Mouse (Mus musculus): Measurements from ENCODE around the gene Pde4c. TPM values are rescaled to one million over a fixed set of nuclear protein-coding genes. Genes with fewer than 3 reads are reported as not detected.

Pde4c gene
- polyA plus RNA-seq, 1 experiment from 2014 or later, result 0.08 TPM

DNA sequence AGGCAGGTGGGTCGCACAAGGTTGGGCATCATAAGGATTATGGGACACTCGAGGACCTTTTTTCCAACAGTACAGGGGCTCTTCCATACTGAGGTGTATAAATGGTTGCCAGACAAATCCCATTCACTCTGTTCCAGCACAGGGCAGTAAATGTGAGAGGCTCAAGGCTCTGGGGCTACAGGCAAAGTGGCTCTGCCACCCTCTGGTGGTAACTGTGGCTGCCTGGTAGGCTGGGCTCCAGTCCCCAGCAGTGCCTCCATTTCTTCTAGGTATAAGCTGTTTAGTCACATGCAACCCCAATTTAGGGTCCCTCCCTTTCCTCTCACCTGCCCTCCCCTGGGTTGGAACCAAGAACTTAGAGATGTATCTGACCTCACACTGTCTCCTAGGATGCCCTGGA lies 71.8 kb downstream of the Pde4c start:
- Histone ChIP-seq H3K9ac (ENCODE audit: low read length) (no peak overlapping the region), H3K4me2 (ENCODE audit: low read length) (no peak overlapping the region), H3K27ac (replicated peaks in 1 of 2; ENCODE audit: control insufficient read depth in 1 of 2, insufficient read depth in 1 of 2, low read depth in 2 of 2, low read length in 2 of 2) (no peak overlapping the region), H3K9me3 (ENCODE audit: control insufficient read depth, low read length) (no peaks in the 10 kb centered on the region), H3K36me3 (ENCODE audit: control insufficient read depth, insufficient read depth, low read length) (no peaks in the 10 kb centered on the region), H3K4me1 (ENCODE audit: control insufficient read depth in 2 of 2, insufficient read depth in 2 of 2, low read length in 2 of 2) (peaks cover 10 to 28% of the 10 kb centered on the region in 2 experiments; a peak in 3 of 4 replicates), H3K4me3 (ENCODE audit: control insufficient read depth in 1 of 2, insufficient read depth in 1 of 2, low read depth in 1 of 2, low read length in 2 of 2) (no peak overlapping the region), H3K27me3 (ENCODE audit: control insufficient read depth, insufficient read depth, low read length) (peaks cover 44% of the 10 kb centered on the region)
- 91% methylated on average over 2 of the region's 2 CpGs for WGBS
- no peak for ATAC-seq (ENCODE audit: insufficient number of reproducible peaks, insufficient read depth, low FRiP score, low read depth)

DNA sequence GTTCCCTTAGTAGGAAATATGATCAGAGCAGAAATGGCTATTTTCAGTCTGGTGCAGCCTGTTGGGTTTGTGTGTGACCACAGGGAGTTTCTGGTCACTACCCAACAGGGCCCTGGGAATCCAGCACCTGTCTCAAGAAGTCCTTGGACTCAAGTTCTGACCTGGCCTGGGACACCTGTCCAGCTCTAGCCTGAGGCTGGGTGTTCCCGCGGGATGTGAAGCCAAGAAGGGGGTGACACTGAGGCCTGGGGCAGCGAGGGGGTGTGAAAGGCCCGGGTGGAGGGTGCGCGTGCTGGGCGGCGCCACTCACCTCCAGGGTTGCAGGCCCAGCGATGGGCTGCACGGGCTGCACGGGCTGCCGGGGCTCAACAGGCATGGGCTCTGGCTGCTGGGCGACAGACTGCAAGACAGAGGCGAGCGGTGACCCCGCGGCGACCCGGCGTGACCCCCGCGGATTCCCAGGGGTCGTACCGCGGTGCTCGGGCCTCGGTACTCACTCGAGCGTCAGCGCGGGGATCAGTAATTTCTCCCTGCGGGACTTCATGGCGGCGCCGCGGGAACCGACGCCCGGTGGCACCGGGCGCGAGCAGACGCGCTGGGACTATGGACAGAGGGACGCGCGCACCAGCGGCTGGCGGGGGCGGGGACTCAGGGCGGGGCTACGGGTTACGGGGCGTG lies 73.0 kb downstream of the Pde4c start:
- peaks cover 52% of the 10 kb centered on the region for H3K27me3 ChIP-seq (ENCODE audit: control insufficient read depth, insufficient read depth, low read length)
- H3K9me3 ChIP-seq (ENCODE audit: control insufficient read depth, low read length), result no peaks in the 10 kb centered on the region
- H3K4me1 ChIP-seq (ENCODE audit: control insufficient read depth in 2 of 2, insufficient read depth in 2 of 2, low read length in 2 of 2), result peaks cover 10 to 19% of the 10 kb centered on the region in 2 experiments; a peak in 3 of 4 replicates
- peak overlapping the region; percentile 74 for H3K9ac ChIP-seq (ENCODE audit: low read length)
- peak overlapping the region; percentile 50 to 52 for H3K4me3 ChIP-seq (ENCODE audit: control insufficient read depth in 1 of 2, insufficient read depth in 1 of 2, low read depth in 1 of 2, low read length in 2 of 2)
- 5% methylated on average over 54 of the region's 54 CpGs for WGBS
- H3K36me3 ChIP-seq (ENCODE audit: control insufficient read depth, insufficient read depth, low read length), result no peaks in the 10 kb centered on the region
- H3K27ac ChIP-seq (replicated peaks in 1 of 2; ENCODE audit: control insufficient read depth in 1 of 2, insufficient read depth in 1 of 2, low read depth in 2 of 2, low read length in 2 of 2), result no peak overlapping the region
- no peak for ATAC-seq (ENCODE audit: insufficient number of reproducible peaks, insufficient read depth, low FRiP score, low read depth)
- peak overlapping the region; percentile 66 for H3K4me2 ChIP-seq (ENCODE audit: low read length)

DNA sequence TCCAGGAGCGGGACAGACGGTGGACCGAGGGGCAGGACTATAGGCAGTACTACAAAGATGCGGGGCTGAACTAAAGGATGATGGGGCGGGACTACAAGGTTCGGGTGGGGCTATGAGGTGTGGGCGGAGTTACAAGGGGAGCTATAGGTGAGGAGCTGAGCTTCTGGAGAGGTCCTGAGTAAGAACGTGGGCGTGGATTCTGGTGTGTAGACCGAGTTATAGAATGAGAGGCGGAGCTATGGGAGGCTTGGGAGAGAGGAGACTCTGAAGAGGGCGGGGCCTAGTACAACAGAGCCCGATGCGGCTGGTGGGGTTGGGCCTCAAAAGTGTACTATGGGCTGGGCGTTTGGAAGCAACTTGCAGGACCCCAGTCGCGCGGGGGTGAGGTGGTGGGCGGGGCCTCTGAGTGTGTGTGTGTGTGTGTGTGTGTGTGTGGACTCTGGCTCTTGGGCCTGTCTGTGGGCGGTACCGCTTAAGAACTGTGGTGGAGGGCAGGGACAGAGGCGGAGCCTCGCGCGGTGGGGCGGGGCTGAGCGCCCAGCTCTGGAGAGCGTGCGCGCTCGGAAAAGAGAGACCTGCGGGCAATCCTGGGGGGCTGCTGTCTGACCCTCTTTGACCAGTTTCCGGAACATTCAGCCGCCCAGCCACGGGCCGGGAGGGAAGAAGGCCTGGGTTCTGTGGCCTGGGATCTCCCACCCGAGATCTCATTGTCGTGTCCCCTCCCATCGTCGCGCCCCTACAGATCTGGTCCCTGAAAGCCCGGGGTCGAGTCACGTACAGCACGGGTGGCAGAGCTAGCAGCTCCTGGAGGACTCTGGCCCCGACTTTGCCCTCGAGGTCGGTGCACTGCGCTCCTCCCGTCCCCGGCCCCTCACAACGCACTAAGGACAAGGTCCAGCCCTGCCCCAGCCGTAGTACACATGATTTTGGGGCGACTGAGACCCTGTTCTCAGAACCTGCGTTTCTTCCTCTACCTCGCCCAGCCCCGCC lies 73.9 kb downstream of the Pde4c start:
- Histone ChIP-seq H3K27me3 (ENCODE audit: control insufficient read depth, insufficient read depth, low read length) (peaks cover 55% of the 10 kb centered on the region), H3K27ac (replicated peaks in 1 of 2; ENCODE audit: control insufficient read depth in 1 of 2, insufficient read depth in 1 of 2, low read depth in 2 of 2, low read length in 2 of 2) (no peak overlapping the region), H3K36me3 (ENCODE audit: control insufficient read depth, insufficient read depth, low read length) (no peaks in the 10 kb centered on the region), H3K4me2 (ENCODE audit: low read length) (peak overlapping the region; percentile 66), H3K4me1 (ENCODE audit: control insufficient read depth in 2 of 2, insufficient read depth in 2 of 2, low read length in 2 of 2) (peaks cover 10 to 14% of the 10 kb centered on the region in 2 experiments; a peak in 3 of 4 replicates), H3K9me3 (ENCODE audit: control insufficient read depth, low read length) (no peaks in the 10 kb centered on the region), H3K9ac (ENCODE audit: low read length) (peak overlapping the region; percentile 74), H3K4me3 (ENCODE audit: control insufficient read depth in 1 of 2, insufficient read depth in 1 of 2, low read depth in 1 of 2, low read length in 2 of 2) (peak overlapping the region; percentile 50 to 52)
- WGBS, result under 1% methylated on average over 57 of the region's 57 CpGs
- peak; percentile 76 for ATAC-seq (ENCODE audit: insufficient number of reproducible peaks, insufficient read depth, low FRiP score, low read depth)

GRCm38 (mm10) chr8:70798281-70798680 lies 74.8 kb downstream of the Pde4c start:
- Histone ChIP-seq H3K4me2 (ENCODE audit: low read length) (peak overlapping the region; percentile 66; the same call in 1 of the 2 replicates), H3K27me3 (ENCODE audit: control insufficient read depth, insufficient read depth, low read length) (peaks cover 58% of the 10 kb centered on the region), H3K4me3 (ENCODE audit: control insufficient read depth in 1 of 2, insufficient read depth in 1 of 2, low read depth in 1 of 2, low read length in 2 of 2) (peak overlapping the region; percentile 50 to 52; a peak in 2 of 4 replicates), H3K27ac (replicated peaks in 1 of 2; ENCODE audit: control insufficient read depth in 1 of 2, insufficient read depth in 1 of 2, low read depth in 2 of 2, low read length in 2 of 2) (no peak overlapping the region), H3K9ac (ENCODE audit: low read length) (no peak overlapping the region), H3K36me3 (ENCODE audit: control insufficient read depth, insufficient read depth, low read length) (no peaks in the 10 kb centered on the region), H3K4me1 (ENCODE audit: control insufficient read depth in 2 of 2, insufficient read depth in 2 of 2, low read length in 2 of 2) (peaks cover 4 to 8% of the 10 kb centered on the region in 2 experiments; a peak in 3 of 4 replicates), H3K9me3 (ENCODE audit: control insufficient read depth, low read length) (no peaks in the 10 kb centered on the region)
- ATAC-seq (ENCODE audit: insufficient number of reproducible peaks, insufficient read depth, low FRiP score, low read depth), result no peak
- 16% methylated on average over 15 of the region's 15 CpGs for WGBS

DNA sequence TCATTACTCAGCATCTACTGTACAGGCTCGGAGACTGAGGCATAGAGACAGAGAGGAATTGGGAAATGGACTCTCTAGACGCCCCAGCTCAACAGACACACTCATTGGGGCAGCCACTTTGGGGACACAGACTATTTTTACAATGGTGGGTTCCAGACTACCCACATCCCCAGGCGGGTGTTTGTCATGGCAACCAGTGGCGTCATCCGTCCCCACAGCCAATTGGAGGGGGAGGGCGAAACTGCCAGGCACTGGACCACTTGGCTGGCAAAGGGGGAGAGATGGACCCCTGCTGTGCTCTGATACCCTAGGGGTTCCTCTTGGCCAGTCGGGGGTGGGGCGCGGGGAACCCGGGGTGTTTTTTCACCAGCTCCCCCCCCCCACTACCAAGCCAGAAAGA lies 77.1 kb downstream of the Pde4c start:
- ATAC-seq (ENCODE audit: insufficient number of reproducible peaks, insufficient read depth, low FRiP score, low read depth), result no peak
- H3K27me3 ChIP-seq (ENCODE audit: control insufficient read depth, insufficient read depth, low read length), result peaks cover 54% of the 10 kb centered on the region

More for the DNA sequence above, 77.1 kb downstream of the Pde4c start:
- Histone ChIP-seq H3K9ac (ENCODE audit: low read length) (no peak overlapping the region), H3K27ac (replicated peaks in 1 of 2; ENCODE audit: control insufficient read depth in 1 of 2, insufficient read depth in 1 of 2, low read depth in 2 of 2, low read length in 2 of 2) (no peak overlapping the region), H3K4me3 (ENCODE audit: control insufficient read depth in 1 of 2, insufficient read depth in 1 of 2, low read depth in 1 of 2, low read length in 2 of 2) (no peak overlapping the region), H3K4me2 (ENCODE audit: low read length) (no peak overlapping the region), H3K4me1 (ENCODE audit: control insufficient read depth in 2 of 2, insufficient read depth in 2 of 2, low read length in 2 of 2) (peaks cover 8 to 15% of the 10 kb centered on the region in 2 experiments; a peak in 3 of 4 replicates), H3K9me3 (ENCODE audit: control insufficient read depth, low read length) (no peaks in the 10 kb centered on the region), H3K36me3 (ENCODE audit: control insufficient read depth, insufficient read depth, low read length) (no peaks in the 10 kb centered on the region)
- 41% methylated on average over 10 of the region's 10 CpGs for WGBS

Small RNA genes within 50 kb of the gene (microRNA-seq; reads per million reads assigned to microRNA genes)
- gene Mir7240, result 1.1 reads per million

Other genes with a start within 250 kb of the Pde4c start
- gene Klhl26, start 246.8 kb upstream of the Pde4c start, polyA plus RNA-seq (2014; fragmentation: Nextera tagmentation; extraction: Ambion mirVana), result 9.6 and 9.8 TPM in 2 replicates
- 0.31 TPM in 1 of 2 replicates, not detected in the other for gene Tmem59l, start 236.4 kb upstream of the Pde4c start, polyA plus RNA-seq (2014; fragmentation: Nextera tagmentation; extraction: Ambion mirVana)
- 0.42 and 2.0 TPM in 2 replicates for gene Crlf1, start 230.6 kb upstream of the Pde4c start, polyA plus RNA-seq (2014; fragmentation: Nextera tagmentation; extraction: Ambion mirVana)
- gene Rex1bd, start 217.0 kb upstream of the Pde4c start, polyA plus RNA-seq (2014; fragmentation: Nextera tagmentation; extraction: Ambion mirVana), result 129 and 138 TPM in 2 replicates
- 900 and 1,040 TPM in 2 replicates for gene Uba52, start 212.9 kb upstream of the Pde4c start, polyA plus RNA-seq (2014; fragmentation: Nextera tagmentation; extraction: Ambion mirVana)
- gene Fkbp8, start 196.0 kb upstream of the Pde4c start, polyA plus RNA-seq (2014; fragmentation: Nextera tagmentation; extraction: Ambion mirVana), result 189 and 209 TPM in 2 replicates
- gene Kxd1, start 195.8 kb upstream of the Pde4c start, polyA plus RNA-seq (2014; fragmentation: Nextera tagmentation; extraction: Ambion mirVana), result 79.3 and 85.7 TPM in 2 replicates
- 13.0 and 13.2 TPM in 2 replicates for gene Ell, start 184.3 kb upstream of the Pde4c start, polyA plus RNA-seq (2014; fragmentation: Nextera tagmentation; extraction: Ambion mirVana)
- 59.5 and 69.8 TPM in 2 replicates for gene Isyna1, start 129.3 kb upstream of the Pde4c start, polyA plus RNA-seq (2014; fragmentation: Nextera tagmentation; extraction: Ambion mirVana)
- gene Ssbp4, start 114.8 kb upstream of the Pde4c start, polyA plus RNA-seq (2014; fragmentation: Nextera tagmentation; extraction: Ambion mirVana), result 83.7 and 85.8 TPM in 2 replicates
- gene Lrrc25, start 107.6 kb upstream of the Pde4c start, polyA plus RNA-seq (2014; fragmentation: Nextera tagmentation; extraction: Ambion mirVana), result 1.3 and 3.2 TPM in 2 replicates
- gene Gdf15, start 91.3 kb upstream of the Pde4c start, polyA plus RNA-seq (2014; fragmentation: Nextera tagmentation; extraction: Ambion mirVana), result 1.1 TPM in 2 replicates
- gene Pgpep1, start 63.3 kb upstream of the Pde4c start, polyA plus RNA-seq (2014; fragmentation: Nextera tagmentation; extraction: Ambion mirVana), result 39.7 and 46.6 TPM in 2 replicates
- gene Lsm4, start 50.5 kb upstream of the Pde4c start, polyA plus RNA-seq (2014; fragmentation: Nextera tagmentation; extraction: Ambion mirVana), result 316 and 334 TPM in 2 replicates
- 122 and 137 TPM in 2 replicates for gene Jund, start 24.8 kb upstream of the Pde4c start, polyA plus RNA-seq (2014; fragmentation: Nextera tagmentation; extraction: Ambion mirVana)
- gene Iqcn, start 20.3 kb upstream of the Pde4c start, polyA plus RNA-seq (2014; fragmentation: Nextera tagmentation; extraction: Ambion mirVana), result not detected in 2 replicates
- gene Gm3336, start 5.2 kb upstream of the Pde4c start, polyA plus RNA-seq (2014; fragmentation: Nextera tagmentation; extraction: Ambion mirVana), result not detected in 2 replicates
- gene Rab3a, start 31.0 kb downstream of the Pde4c start, polyA plus RNA-seq (2014; fragmentation: Nextera tagmentation; extraction: Ambion mirVana), result 24.1 and 25.7 TPM in 2 replicates
- 44.0 and 47.4 TPM in 2 replicates for gene Mpv17l2, start 37.2 kb downstream of the Pde4c start, polyA plus RNA-seq (2014; fragmentation: Nextera tagmentation; extraction: Ambion mirVana)
- 23.1 and 26.7 TPM in 2 replicates for gene Pik3r2, start 53.0 kb downstream of the Pde4c start, polyA plus RNA-seq (2014; fragmentation: Nextera tagmentation; extraction: Ambion mirVana)
- 6.7 and 9.4 TPM in 2 replicates for gene Mast3, start 81.3 kb downstream of the Pde4c start, polyA plus RNA-seq (2014; fragmentation: Nextera tagmentation; extraction: Ambion mirVana)
- 0.09 TPM in 1 of 2 replicates, not detected in the other for gene Il12rb1, start 84.7 kb downstream of the Pde4c start, polyA plus RNA-seq (2014; fragmentation: Nextera tagmentation; extraction: Ambion mirVana)
- gene Arrdc2, start 116.0 kb downstream of the Pde4c start, polyA plus RNA-seq (2014; fragmentation: Nextera tagmentation; extraction: Ambion mirVana), result 2.5 and 2.8 TPM in 2 replicates
- gene Kcnn1, start 139.5 kb downstream of the Pde4c start, polyA plus RNA-seq (2014; fragmentation: Nextera tagmentation; extraction: Ambion mirVana), result 1.8 and 2.2 TPM in 2 replicates
- 78.5 and 78.7 TPM in 2 replicates for gene Ccdc124, start 150.2 kb downstream of the Pde4c start, polyA plus RNA-seq (2014; fragmentation: Nextera tagmentation; extraction: Ambion mirVana)
- not detected in 2 replicates for gene Slc5a5, start 169.0 kb downstream of the Pde4c start, polyA plus RNA-seq (2014; fragmentation: Nextera tagmentation; extraction: Ambion mirVana)
- gene Rpl18a, start 173.7 kb downstream of the Pde4c start, polyA plus RNA-seq (2014; fragmentation: Nextera tagmentation; extraction: Ambion mirVana), result 3,308 and 3,796 TPM in 2 replicates
- gene Map1s, start 182.2 kb downstream of the Pde4c start, polyA plus RNA-seq (2014; fragmentation: Nextera tagmentation; extraction: Ambion mirVana), result 24.8 and 29.9 TPM in 2 replicates